8 mouse cellular contexts compared by ENCODE assay signal in genomic region chr12:99964301-99965202, GRCm38 (mm10). TPM values are rescaled to one million over a fixed set of nuclear protein-coding genes. Genes with fewer than 3 reads are reported as not detected.
DNase-seq lines count a peak whose midpoint lies in the region; ATAC-seq and TF ChIP-seq lines count a peak whose summit lies in the region.

TSS of gene Kcnk13 (plus strand) at chr12:99964499.

- peak within 1 kb of the TSS; percentile 53 for H3K4me3 ChIP-seq in embryonic facial prominence, embryonic 15.5 days (replicated peaks)
- H3K4me3 ChIP-seq in heart, embryonic 12.5 days, result peak within 1 kb of the TSS; percentile 47
- peak within 1 kb of the TSS; percentile 55 for H3K4me3 ChIP-seq in kidney, embryonic 16.5 days (ENCODE audit: low read length)
- peak within 1 kb of the TSS; percentile 49 for H3K4me3 ChIP-seq in liver, embryonic 11.5 days (ENCODE audit: low read depth, low read length)
- H3K4me3 ChIP-seq in myocyte, result peak within 1 kb of the TSS; percentile 9
- peak within 1 kb of the TSS; percentile 44 for H3K4me3 ChIP-seq in stomach, embryonic 14.5 days (ENCODE audit: low read depth, low read length)

- peak within 1 kb of the TSS; percentile 97 for H3K4me2 ChIP-seq in embryonic facial prominence, embryonic 15.5 days (replicated peaks)
- H3K4me2 ChIP-seq in heart, embryonic 12.5 days, result peak within 1 kb of the TSS; percentile 91
- H3K4me2 ChIP-seq in kidney, embryonic 16.5 days (replicated peaks; ENCODE audit: low read depth, low read length), result peak within 1 kb of the TSS; percentile 95
- peak within 1 kb of the TSS; percentile 74 for H3K4me2 ChIP-seq in liver, embryonic 11.5 days
- peak within 1 kb of the TSS; percentile 65 for H3K4me2 ChIP-seq in myocyte (ENCODE audit: low read depth)
- H3K4me2 ChIP-seq in stomach, embryonic 14.5 days (replicated peaks; ENCODE audit: low read depth, low read length), result peak within 1 kb of the TSS; percentile 92

- peak; percentile 82 to 84 for DNase-seq in B cell, adult 2 months
- DNase-seq in adrenal gland, postnatal 36 days, result peak; percentile 76 to 81
- DNase-seq in liver, embryonic 11.5 days (ENCODE audit: low spot score), result peak; percentile 69

- no peaks in the 10 kb centered on the region for H3K36me3 ChIP-seq in embryonic facial prominence, embryonic 15.5 days
- no peaks in the 10 kb centered on the region for H3K36me3 ChIP-seq in heart, embryonic 12.5 days
- no peaks in the 10 kb centered on the region for H3K36me3 ChIP-seq in kidney, embryonic 16.5 days (ENCODE audit: insufficient read depth, low read length)
- H3K36me3 ChIP-seq in liver, embryonic 11.5 days (ENCODE audit: control insufficient read depth, insufficient read depth, low read length), result no peaks in the 10 kb centered on the region
- no peaks in the 10 kb centered on the region for H3K36me3 ChIP-seq in myocyte (ENCODE audit: control insufficient read depth, insufficient read depth)
- no peaks in the 10 kb centered on the region for H3K36me3 ChIP-seq in stomach, embryonic 14.5 days (ENCODE audit: control insufficient read depth, insufficient read depth, low read length)

- no peaks in the 10 kb centered on the region for H3K79me2 ChIP-seq in myocyte (ENCODE audit: control insufficient read depth, insufficient read depth)

- H3K27me3 ChIP-seq in embryonic facial prominence, embryonic 15.5 days, result peaks cover 77% of the 10 kb centered on the region
- H3K27me3 ChIP-seq in heart, embryonic 12.5 days (replicated peaks), result peaks cover 75% of the 10 kb centered on the region
- H3K27me3 ChIP-seq in kidney, embryonic 16.5 days (ENCODE audit: insufficient read depth, low read length), result peaks cover 83% of the 10 kb centered on the region
- peaks cover 60% of the 10 kb centered on the region for H3K27me3 ChIP-seq in liver, embryonic 11.5 days (replicated peaks; ENCODE audit: control insufficient read depth, insufficient read depth, low read length)
- H3K27me3 ChIP-seq in myocyte (ENCODE audit: control insufficient read depth, insufficient read depth, insufficient read length), result peaks cover 44% of the 10 kb centered on the region
- peaks cover 36% of the 10 kb centered on the region for H3K27me3 ChIP-seq in stomach, embryonic 14.5 days (ENCODE audit: control insufficient read depth, insufficient read depth, low read length)

- ATAC-seq in embryonic facial prominence, embryonic 15.5 days (ENCODE audit: insufficient number of reproducible peaks, low FRiP score, low TSS enrichment, low read depth), result peak; percentile 43; the same call in 1 of the 2 replicates
- ATAC-seq in heart, embryonic 12.5 days (ENCODE audit: insufficient number of reproducible peaks, low FRiP score), result peak; percentile 15; the same call in 1 of the 2 replicates
- ATAC-seq in kidney, embryonic 16.5 days (ENCODE audit: low FRiP score, low TSS enrichment), result peak; percentile 84
- peak; percentile 53; the same call in 1 of the 2 replicates for ATAC-seq in liver, embryonic 11.5 days (replicated peaks; ENCODE audit: low FRiP score)
- ATAC-seq in stomach, embryonic 14.5 days (ENCODE audit: insufficient number of reproducible peaks, insufficient read depth, low FRiP score, low read depth), result peak; percentile 29; the same call in 1 of the 2 replicates

- peaks cover 32% of the 10 kb centered on the region for H3K4me1 ChIP-seq in embryonic facial prominence, embryonic 15.5 days
- peaks cover 36% of the 10 kb centered on the region for H3K4me1 ChIP-seq in heart, embryonic 12.5 days (replicated peaks)
- H3K4me1 ChIP-seq in kidney, embryonic 16.5 days (ENCODE audit: insufficient read depth, low read length), result peaks cover 30% of the 10 kb centered on the region
- peaks cover 16% of the 10 kb centered on the region for H3K4me1 ChIP-seq in liver, embryonic 11.5 days (replicated peaks; ENCODE audit: control insufficient read depth, insufficient read depth, low read length)
- H3K4me1 ChIP-seq in stomach, embryonic 14.5 days (ENCODE audit: control insufficient read depth, insufficient read depth, low read length), result peaks cover 17% of the 10 kb centered on the region

- 1% methylated on average over 39 of the region's 39 CpGs for WGBS in embryonic facial prominence, embryonic 15.5 days
- 2% methylated on average over 39 of the region's 39 CpGs for WGBS in heart, embryonic 12.5 days
- under 1% methylated on average over 39 of the region's 39 CpGs for WGBS in kidney, embryonic 16.5 days
- WGBS in liver, embryonic 11.5 days, result 2% methylated on average over 39 of the region's 39 CpGs
- 1% methylated on average over 39 of the region's 39 CpGs for WGBS in stomach, embryonic 14.5 days

- H3K27ac ChIP-seq in embryonic facial prominence, embryonic 15.5 days (replicated peaks), result no peak within 1 kb of the TSS
- no peak within 1 kb of the TSS for H3K27ac ChIP-seq in heart, embryonic 12.5 days (ENCODE audit: poor library complexity, severe bottlenecking)
- no peak within 1 kb of the TSS for H3K27ac ChIP-seq in kidney, embryonic 16.5 days (ENCODE audit: low read length)
- H3K27ac ChIP-seq in liver, embryonic 11.5 days (ENCODE audit: low read depth, low read length), result no peak within 1 kb of the TSS
- no peak within 1 kb of the TSS for H3K27ac ChIP-seq in stomach, embryonic 14.5 days (ENCODE audit: low read length)

- peak within 1 kb of the TSS; percentile 6; the same call in 1 of the 2 replicates for H3K9ac ChIP-seq in embryonic facial prominence, embryonic 15.5 days
- peak within 1 kb of the TSS; percentile 23 for H3K9ac ChIP-seq in heart, embryonic 12.5 days
- no peak within 1 kb of the TSS for H3K9ac ChIP-seq in kidney, embryonic 16.5 days (replicated peaks; ENCODE audit: low read length)
- peak within 1 kb of the TSS; percentile 16; the same call in 1 of the 2 replicates for H3K9ac ChIP-seq in liver, embryonic 11.5 days (ENCODE audit: low read depth, low read length)
- no peak within 1 kb of the TSS for H3K9ac ChIP-seq in stomach, embryonic 14.5 days (replicated peaks; ENCODE audit: low read depth, low read length)

- no peak for TF ChIP-seq POLR2A in myocyte (IDR thresholded peaks at IDR 0.05; ENCODE audit: insufficient read length, low read depth)

- no peak within 1 kb of the TSS for H3ac ChIP-seq in myocyte (ENCODE audit: control insufficient read depth, insufficient read length)

- no peaks in the 10 kb centered on the region for H3K9me3 ChIP-seq in embryonic facial prominence, embryonic 15.5 days (replicated peaks)
- no peaks in the 10 kb centered on the region; the same call in 1 of the 2 replicates for H3K9me3 ChIP-seq in heart, embryonic 12.5 days (replicated peaks)
- H3K9me3 ChIP-seq in kidney, embryonic 16.5 days (ENCODE audit: low read length), result no peaks in the 10 kb centered on the region
- H3K9me3 ChIP-seq in liver, embryonic 11.5 days (ENCODE audit: control insufficient read depth, low read length), result no peaks in the 10 kb centered on the region
- H3K9me3 ChIP-seq in stomach, embryonic 14.5 days (ENCODE audit: control insufficient read depth, low read depth, low read length), result no peaks in the 10 kb centered on the region

TF ChIP-seq in myocyte, 11 proteins besides CTCF, POLR2A, EP300 and RAD21:
- TF ChIP-seq POLR2AphosphoS2 (IDR thresholded peaks at IDR 0.05; ENCODE audit: insufficient read length, low read depth) (no peak), TCF12 (IDR thresholded peaks at IDR 0.05; ENCODE audit: insufficient read depth, poor library complexity, severe bottlenecking) (no peak), CEBPB (IDR thresholded peaks at IDR 0.05; ENCODE audit: insufficient read depth, poor library complexity, severe bottlenecking) (no peak), E2F4 (IDR thresholded peaks at IDR 0.05; ENCODE audit: insufficient read depth) (no peak), SRF (IDR thresholded peaks at IDR 0.05; ENCODE audit: control insufficient read depth, insufficient read length, low read depth) (no peak), MYOG (IDR thresholded peaks at IDR 0.05; ENCODE audit: control insufficient read depth in 1 of 3, insufficient read depth in 1 of 3, insufficient read length in 2 of 3, low read depth in 2 of 3) (peak in 2 of 3 experiments; percentile 21 to 86), MYOD1 (IDR thresholded peaks at IDR 0.05; ENCODE audit: control insufficient read depth in 1 of 3, insufficient read length in 2 of 3, low read depth in 2 of 3) (peak in 1 of 3 experiments; percentile 55)

RNA-seq across cellular contexts. Expression of gene Kcnk13, which starts in this region (rescaled TPM):
- total RNA-seq in adrenal gland, postnatal 36 days (2021), result 1 to 10 TPM in 1 of 2 experiments, under 1 TPM in 1; 0.46 to 1.3 TPM
- polyA plus RNA-seq in embryonic facial prominence, embryonic 15.5 days (2015; fragmentation: Nextera tagmentation; extraction: Ambion mirVana), result 2.9 and 3.0 TPM in 2 replicates
- 0.12 and 0.27 TPM in 2 replicates for polyA plus RNA-seq in heart, embryonic 12.5 days (2016; fragmentation: Nextera tagmentation; extraction: Ambion mirVana)
- 0.21 and 0.23 TPM in 2 replicates for polyA plus RNA-seq in kidney, embryonic 16.5 days (2015; fragmentation: Nextera tagmentation; extraction: Ambion mirVana)
- polyA plus RNA-seq in liver, embryonic 11.5 days (2014; fragmentation: Nextera tagmentation; extraction: Ambion mirVana), result 0.37 and 0.78 TPM in 2 replicates
- 1.8 TPM for polyA plus RNA-seq in myocyte (2012; fragmentation: generic; extraction: Trizol)
- 0.27 and 0.42 TPM in 2 replicates for polyA plus RNA-seq in stomach, embryonic 14.5 days (2014; fragmentation: Nextera tagmentation; extraction: Ambion mirVana)

Comparison
In these comparisons a context has a peak if more than half of its experiments do, and no peak if none do; other contexts are left out.
1. Peak in ATAC-seq, H3K4me3 ChIP-seq, H3K9ac ChIP-seq and H3K4me2 ChIP-seq in heart, embryonic 12.5 days; RNA of the gene not detected or under 1 TPM.
2. Peak in ATAC-seq, H3K4me3 ChIP-seq and H3K4me2 ChIP-seq in kidney, embryonic 16.5 days; RNA of the gene not detected or under 1 TPM.
3. Peak in DNase-seq, ATAC-seq, H3K4me3 ChIP-seq, H3K9ac ChIP-seq and H3K4me2 ChIP-seq in liver, embryonic 11.5 days; RNA of the gene not detected or under 1 TPM.
4. Peak in ATAC-seq, H3K4me3 ChIP-seq and H3K4me2 ChIP-seq in stomach, embryonic 14.5 days; RNA of the gene not detected or under 1 TPM.
5. ATAC-seq: peak in every context shown above with its lines; median percentile 84 in kidney, embryonic 16.5 days; 53 in liver, embryonic 11.5 days; 43 in embryonic facial prominence, embryonic 15.5 days; 29 in stomach, embryonic 14.5 days; 15 in heart, embryonic 12.5 days.